Mouse (Mus musculus) B cell, adult 2 months (primary cell): ENCODE measurements around the gene Cacybp.

Experiments
- DNase-seq, 2 experiments: peaks; one replicate each; pipeline ENCODE4 v3.0.0; 2022

Gene Cacybp

DNA sequence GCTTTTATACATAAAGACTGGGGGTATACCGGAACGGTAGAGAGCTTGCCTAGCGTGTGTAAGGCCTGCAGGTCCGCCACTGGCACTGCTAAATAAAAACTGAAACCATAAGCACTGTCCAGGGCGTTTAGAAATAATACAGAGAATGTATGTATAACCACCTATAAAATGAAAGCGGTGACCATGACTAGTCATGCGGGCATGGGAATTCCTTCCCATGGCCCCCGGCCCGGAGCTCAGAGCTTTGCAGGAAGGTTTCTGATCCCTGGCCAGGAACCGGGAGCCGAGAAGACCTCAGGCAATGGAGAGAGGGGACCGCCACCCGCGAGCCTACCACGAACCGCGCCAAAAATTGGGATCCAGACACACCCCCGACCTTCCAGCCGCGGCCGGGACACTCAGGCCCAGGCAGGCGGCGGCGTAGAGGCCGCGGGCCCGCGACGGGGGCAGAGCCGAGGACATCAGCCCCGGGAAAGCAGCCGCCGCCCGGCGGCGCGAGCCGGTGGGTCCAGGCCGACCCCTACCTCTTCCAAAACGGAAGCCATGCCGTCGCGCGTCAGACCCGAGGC is 468 bp downstream of the Cacybp start:
- DNase-seq = no peak

DNA sequence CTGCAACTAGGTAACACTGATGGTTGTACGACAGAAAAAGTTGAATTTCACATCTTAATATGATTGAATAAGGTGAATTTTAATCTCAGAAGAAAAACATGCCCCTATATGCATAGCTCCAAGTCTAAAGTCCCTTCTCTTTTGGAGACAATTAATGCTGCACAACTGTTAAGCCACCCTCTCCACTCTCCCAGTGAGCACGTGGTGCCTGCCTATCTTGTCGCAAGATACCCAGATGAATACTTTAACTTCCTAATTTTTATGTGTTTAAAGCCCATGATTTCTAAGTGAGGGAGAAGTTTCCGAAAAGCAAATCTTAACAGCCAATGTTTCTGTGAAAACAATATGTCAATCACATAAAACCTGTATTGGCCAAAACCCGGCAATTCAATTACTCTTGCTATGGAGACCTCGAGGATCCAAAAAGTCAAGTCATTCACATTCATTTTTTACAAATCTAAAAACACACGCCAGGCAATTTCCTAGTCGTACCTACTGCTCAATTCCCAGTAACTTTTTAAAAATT is 1.0 kb downstream of the Cacybp start:
- no peak for DNase-seq

DNA sequence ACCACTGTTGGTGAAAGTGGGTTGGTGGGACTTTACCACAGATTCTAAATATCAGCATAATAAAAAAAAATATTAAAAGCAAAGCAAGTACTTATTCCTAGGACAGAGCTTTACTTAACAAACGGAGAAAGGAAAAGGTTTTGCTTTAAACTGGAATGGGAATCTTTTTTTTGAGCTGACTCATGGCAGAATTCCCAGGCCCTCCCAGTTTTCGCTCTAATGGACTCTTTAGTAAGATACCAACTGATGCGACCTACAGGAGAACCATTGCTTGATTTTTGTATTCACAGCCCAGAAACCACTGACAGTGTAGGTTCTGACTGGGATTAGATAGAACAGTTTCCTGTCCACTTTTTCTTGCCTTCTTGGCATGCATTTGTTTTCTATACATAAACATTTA is 2.1 kb downstream of the Cacybp start:
- no peak for DNase-seq

DNA sequence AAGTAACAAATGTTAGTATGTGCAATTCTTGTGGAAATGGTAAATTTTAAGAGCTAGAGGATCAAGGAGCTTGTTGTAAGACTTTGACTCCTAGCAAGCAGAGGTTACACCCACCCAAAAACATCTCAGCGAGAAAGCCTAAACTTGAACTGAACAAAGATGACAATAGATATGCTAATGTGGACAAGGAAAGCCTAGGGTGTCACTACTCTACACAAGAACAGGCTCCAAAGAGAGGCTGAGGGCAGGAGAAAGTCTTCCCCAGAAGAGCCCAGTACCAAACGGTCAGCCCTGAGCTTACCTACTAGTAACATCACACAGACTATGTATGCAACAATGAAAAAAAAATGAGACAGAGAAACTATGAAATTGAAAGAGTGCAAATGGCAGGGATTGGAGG is 2.8 kb downstream of the Cacybp start:
- DNase-seq = no peak

- no peak for DNase-seq
Measured at GRCm38 (mm10) chr1:160205486-160205885, 7.2 kb downstream of the Cacybp start.

DNA sequence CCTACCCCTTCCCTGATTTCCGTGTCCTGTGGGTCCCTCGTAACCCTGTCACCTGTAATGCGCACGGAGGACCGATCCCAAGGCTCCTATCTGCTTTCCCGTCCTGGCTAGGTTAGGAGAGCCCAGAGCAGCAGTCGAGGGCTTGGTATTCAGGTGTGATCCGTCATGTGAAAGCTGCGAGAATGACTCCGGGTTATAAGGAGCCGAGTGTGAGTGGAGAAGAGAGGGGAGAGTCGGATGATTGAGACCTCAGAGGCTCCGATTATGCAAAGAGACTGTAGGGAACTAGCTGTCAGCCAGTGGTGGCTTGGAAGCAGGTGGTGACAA is 17.4 kb downstream of the Cacybp start:
- DNase-seq = no peak

- peak; percentile 99 to 100 for DNase-seq
Measured at GRCm38 (mm10) chr1:160194529-160195336, 17.9 kb downstream of the Cacybp start, which contains the start of gene Mrps14. TSS of gene Mrps14 (plus strand) at chr1:160195215.

- DNase-seq = peak; percentile 13 to 14
Measured at GRCm38 (mm10) chr1:160184506-160184905, 28.2 kb downstream of the Cacybp start.

DNA sequence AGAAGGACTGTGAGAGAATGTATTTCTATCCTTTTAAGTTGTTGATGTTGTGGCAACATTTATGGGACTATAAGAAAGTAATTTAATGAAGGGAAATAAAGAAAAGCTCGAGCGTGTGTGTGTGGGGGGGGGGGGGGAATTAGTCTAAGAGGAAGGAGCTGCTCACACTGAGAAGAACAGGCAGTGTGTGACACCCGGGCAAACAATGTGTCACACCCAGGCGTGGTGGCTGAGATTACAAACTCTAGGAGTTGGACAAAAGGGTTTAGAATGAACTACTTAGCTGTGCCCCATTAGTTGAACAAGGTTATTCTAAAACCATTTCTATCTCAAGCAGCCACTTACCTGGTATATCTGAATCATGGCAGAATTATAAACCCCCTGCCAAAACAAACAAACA is 31.5 kb downstream of the Cacybp start:
- no peak for DNase-seq

GRCm38 (mm10) chr1:160176903-160177302 is 35.8 kb downstream of the Cacybp start:
- DNase-seq = no peak

GRCm38 (mm10) chr1:160166600-160166999 is 46.1 kb downstream of the Cacybp start:
- no peak for DNase-seq

- DNase-seq = no peak
Measured at GRCm38 (mm10) chr1:160158190-160158589, 54.5 kb downstream of the Cacybp start.

GRCm38 (mm10) chr1:160153480-160153879 is 59.2 kb downstream of the Cacybp start, which contains the start of gene Tnn:
TSS of gene Tnn (minus strand) at chr1:160153580.
- DNase-seq = no peak
